Mouse (Mus musculus) induced T-regulatory cell, adult 2 months (primary cell): ENCODE measurements at regions not wholly inside any gene's neighbourhood (a gene's known extent, or its start where the extent isn't known, plus 50 kb on each side); places are given as distances from the start of the nearest gene placed in this dataset.

Experiments used
- DNase-seq: peaks from one replicate; pipeline ENCODE4 v3.0.0-alpha.2; 2012; ENCODE audit warnings: low read depth

DNA sequence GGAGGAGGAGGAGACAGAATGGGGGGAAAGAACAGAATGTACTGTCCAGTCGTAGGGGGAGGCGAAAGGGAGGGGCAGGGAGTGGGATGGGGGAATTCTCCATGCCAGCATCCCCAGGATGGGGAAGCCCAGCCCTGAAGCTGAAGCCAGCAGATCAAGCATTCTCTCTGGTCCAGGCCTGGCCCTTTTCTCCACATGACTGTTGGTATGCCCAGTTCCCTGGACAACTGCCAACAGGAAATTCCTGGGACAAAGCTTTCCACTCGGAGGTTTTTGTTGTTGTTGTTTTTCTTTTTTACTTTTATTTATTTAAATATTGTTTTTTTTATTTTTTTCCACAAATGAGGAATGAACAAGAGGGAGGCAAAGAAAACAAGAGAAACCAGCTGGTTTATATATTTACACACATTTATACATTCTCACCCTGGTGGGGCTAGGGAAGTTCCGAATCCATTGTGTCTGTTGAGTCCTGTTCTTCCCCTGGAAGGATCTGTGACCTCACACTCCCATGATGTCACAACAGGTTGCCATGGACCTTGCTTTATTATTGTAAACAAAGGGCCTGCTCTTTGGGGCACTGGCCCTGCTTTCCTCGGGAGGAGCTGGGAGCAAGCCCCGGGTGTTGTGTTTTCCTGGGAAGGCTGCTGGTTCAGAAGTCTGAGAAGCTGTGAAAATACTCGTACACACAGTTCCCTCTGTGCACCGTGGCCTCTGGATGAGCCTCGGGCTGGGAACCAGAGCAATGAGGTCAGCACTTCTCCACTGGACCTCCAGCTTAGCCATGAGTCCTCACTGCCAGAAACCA, 135.5 kb upstream of the Med13l start:
- DNase-seq: no peak

DNA sequence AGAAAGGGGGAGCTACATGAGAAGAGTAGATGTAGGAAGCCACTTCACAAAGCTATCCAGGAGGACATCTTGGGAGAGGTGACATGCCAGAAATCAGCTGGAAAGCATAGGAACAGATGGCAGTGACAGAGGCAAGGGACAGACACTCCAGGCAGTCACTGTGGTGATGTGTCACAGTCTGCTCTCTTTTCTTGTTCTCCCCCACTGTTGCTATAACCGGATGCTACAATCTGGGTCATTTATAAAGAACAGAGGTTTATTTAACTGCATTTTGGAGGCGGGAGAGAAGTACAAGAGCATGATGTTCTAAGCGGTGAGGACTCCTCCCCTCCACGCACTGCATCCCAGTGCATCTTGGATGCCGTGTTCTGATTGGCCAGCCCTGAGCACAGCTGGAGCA, 133.8 kb upstream of the Med13l start:
- DNase-seq: no peak

GRCm38 (mm10) chr5:118428323-118429095, 132.0 kb upstream of the Med13l start:
- DNase-seq: no peak

DNA sequence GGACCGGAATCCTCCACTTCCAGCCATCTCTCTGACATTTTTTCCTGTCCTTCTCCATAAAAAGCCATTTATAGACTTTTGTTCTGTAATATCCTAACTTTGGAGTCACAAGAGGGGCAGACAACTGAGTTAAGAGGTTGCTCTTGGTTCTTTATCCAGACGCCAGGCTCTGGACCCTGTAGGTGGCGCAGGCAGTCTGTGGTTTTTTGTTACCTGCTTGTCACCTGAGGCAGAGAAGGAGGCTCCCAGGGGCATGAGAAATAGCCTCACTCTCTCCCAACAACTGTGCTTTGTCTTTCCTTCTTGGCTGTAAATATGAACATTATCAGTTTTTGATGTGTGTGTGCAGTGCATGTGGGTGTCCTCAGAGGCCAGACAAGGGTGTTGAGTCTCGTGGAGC, 126.9 kb upstream of the Med13l start:
- DNase-seq: peak; percentile 14

- DNase-seq: no peak
These were observed 125.5 kb upstream of the Med13l start for GRCm38 (mm10) chr5:118434718-118435555.

- no peak for DNase-seq
These were observed 124.9 kb upstream of the Med13l start for GRCm38 (mm10) chr5:118435556-118435950.

GRCm38 (mm10) chr5:118436035-118436434, 124.4 kb upstream of the Med13l start:
- DNase-seq: no peak

DNA sequence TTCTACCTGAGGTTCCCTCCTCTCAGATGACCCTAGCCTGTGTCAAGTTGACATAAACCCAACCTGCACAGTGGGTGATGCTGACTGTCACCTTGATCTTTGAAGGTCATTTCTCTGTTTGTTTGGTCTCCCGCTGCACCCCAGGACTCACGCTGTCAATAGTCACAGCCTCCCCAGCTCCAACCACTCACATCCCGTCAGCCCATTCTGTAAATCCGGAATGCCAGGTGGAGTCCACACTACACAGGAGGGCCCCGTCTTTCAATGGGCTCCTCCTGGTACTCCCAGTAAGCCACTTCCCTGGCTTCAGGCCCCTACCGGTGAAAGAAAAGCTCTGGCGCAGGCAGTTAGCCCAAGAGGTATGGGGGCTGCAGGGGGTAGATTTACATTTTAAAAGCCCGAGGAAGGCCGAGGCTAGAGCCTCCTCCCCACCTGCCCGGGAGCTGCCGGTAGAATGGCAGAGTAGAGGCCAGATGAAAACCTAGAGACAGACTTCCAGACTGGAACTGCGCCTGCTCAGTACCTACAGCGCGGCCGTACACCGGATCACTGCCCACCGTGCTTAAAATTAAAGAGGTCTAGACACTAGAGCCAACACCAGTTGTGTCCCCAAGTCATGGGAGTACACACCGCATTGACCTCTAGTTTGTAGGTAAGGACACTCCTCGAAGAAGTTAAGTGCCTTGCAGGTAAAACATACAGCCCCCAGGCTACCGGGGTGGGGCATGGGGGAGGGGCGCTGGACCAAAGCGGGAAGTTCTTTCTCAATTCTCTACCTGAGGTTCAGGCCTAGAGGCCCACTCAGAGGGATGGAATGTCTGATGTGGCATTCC, 123.8 kb upstream of the Med13l start:
- DNase-seq: no peak

DNA sequence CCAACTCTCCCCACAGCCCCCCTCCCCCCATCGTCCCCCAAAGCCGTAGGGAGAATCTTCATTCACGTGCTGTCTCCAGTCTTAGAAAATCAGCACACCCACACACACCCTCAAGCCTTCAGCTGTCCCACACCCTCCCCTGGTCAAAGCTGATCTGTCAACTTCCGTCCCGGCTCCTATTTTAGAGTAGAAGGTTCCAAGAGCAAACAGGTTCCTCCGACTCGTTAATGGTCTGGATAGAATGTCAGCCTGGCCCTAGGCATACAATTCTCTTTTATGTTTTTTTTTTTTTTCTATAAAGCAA, 123.2 kb upstream of the Med13l start:
- DNase-seq: no peak

- no peak for DNase-seq
These were observed 122.5 kb upstream of the Med13l start for GRCm38 (mm10) chr5:118438016-118438415.

- no peak for DNase-seq
These were observed 115.8 kb upstream of the Med13l start for GRCm38 (mm10) chr5:118444538-118445251.

DNA sequence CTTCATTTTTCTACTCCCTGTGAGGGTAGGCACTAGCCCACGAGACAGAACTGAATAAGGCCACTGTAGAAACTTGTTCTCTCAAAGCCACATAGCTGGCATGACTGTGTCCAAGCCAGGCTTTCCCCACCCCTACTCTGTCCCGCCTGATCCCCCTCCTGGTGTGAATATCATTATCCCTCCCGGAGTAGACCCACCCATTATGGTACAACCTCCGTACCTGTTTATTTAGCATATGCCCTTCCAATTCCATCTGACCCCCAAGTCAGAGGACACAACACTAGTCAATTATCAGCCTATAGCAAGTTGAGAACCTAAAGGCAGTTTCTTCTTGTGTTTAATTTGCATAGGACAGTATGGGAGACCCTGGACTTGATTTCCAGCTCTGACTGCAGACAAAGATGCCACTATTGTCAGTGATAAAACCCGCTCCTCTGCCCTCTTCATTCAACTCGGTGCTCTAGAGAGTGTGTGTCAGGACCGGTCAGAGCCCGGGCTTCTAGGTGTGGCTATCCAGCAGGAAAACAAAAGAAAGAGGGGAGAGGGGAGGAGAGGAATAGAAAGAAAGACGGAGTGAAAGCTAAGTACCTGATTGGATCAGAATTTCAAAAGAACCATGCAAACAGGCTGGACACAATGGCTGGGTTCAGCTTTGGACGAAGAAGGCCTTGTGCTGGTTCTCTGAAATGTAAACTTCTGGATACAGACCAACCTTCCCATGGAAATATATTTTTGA, 115.1 kb upstream of the Med13l start:
- DNase-seq: no peak

GRCm38 (mm10) chr5:118445988-118446280, 114.5 kb upstream of the Med13l start:
- DNase-seq: no peak

DNA sequence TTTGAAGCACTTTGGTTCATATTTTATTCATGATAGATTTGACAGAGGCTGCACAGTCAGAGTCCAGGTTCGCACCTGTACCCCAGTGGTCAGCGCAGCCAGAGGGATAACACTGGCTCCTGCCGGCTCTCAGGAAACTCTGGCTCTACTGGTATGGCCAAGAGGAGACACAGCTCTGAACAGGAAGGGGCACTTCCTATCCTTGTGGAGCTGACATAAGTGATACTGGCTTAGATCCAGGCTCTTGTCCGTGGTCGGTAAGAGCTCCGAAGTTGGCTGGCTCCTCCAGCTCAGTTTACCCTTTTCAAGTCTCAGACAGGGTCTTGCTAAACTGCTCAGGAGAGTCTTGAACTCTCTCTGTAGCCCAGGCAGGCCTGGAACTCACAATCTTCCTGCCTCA, 113.6 kb upstream of the Med13l start:
- no peak for DNase-seq

- DNase-seq: no peak
These were observed 113.1 kb upstream of the Med13l start for GRCm38 (mm10) chr5:118447366-118447765.

- peak; percentile 18 for DNase-seq
These were observed 111.5 kb upstream of the Med13l start for GRCm38 (mm10) chr5:118448884-118449515.

- no peak for DNase-seq
These were observed 110.6 kb upstream of the Med13l start for GRCm38 (mm10) chr5:118449893-118450292.

DNA sequence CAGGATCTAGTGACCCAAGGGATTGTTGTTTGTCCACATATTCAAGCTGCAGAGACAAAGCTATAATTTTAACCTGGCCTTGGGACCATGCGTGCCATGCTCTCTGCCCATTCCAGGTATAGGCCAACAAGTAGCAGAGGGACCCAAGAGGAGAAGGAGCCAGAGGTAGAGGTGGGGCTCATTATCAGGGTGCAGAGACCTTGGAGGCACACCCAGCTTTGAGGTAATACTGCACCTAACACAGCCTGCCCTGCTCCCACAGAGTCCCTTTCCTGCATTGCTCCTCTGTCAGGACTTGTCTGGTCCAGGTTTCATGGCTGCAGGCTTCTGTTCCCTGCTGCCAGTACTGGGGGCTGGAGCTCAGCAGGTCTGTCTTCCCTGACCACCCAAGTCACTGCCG, 108.4 kb upstream of the Med13l start:
- DNase-seq: no peak

- no peak for DNase-seq
These were observed 106.4 kb upstream of the Med13l start for GRCm38 (mm10) chr5:118454096-118454495.

DNA sequence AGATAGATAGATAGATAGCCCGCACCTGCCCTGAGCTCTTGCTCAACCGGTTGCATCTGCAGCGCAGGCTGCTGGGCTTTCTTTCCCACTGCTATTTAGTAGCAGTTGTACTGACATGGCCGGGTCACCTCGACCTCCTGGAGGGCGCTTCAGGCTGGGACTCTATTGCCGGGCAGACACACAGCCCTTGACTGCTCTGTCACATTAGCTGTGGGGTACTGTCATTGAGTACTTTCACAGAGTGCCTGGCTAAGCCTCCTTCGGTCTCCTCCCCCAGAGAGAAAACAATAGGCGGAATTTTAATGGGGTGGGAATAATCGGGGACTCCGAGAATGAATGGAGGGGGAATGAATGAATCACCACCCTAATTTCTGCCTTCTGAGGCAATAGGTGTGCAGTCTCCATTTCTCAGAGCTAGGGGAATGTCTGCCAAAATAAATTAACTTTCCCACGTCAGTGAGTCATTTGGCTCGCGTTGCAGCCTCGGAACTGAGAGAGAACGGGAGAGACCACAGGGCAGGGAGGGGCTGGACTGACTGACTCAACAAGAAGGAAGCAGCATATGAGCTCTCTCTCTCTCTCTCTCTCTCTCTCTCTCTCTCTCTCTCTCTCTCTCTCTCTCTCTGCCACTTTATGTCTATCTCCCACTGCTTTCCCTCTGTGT, 101.6 kb upstream of the Med13l start:
- DNase-seq: peak; percentile 31
